Mouse (Mus musculus) spleen, postnatal 36 days (tissue): ENCODE measurements around the gene Cfap65.
A peak's percentile ranks its signal among the peaks of the same experiment; 100 is the strongest.

Source experiments
- DNase-seq, 2 experiments: peaks; one replicate each; pipeline ENCODE4 v3.0.0; 2022; ENCODE audit warnings: low spot score in 2 of 2, mixed read lengths in 1 of 2

Gene Cfap65

DNA sequence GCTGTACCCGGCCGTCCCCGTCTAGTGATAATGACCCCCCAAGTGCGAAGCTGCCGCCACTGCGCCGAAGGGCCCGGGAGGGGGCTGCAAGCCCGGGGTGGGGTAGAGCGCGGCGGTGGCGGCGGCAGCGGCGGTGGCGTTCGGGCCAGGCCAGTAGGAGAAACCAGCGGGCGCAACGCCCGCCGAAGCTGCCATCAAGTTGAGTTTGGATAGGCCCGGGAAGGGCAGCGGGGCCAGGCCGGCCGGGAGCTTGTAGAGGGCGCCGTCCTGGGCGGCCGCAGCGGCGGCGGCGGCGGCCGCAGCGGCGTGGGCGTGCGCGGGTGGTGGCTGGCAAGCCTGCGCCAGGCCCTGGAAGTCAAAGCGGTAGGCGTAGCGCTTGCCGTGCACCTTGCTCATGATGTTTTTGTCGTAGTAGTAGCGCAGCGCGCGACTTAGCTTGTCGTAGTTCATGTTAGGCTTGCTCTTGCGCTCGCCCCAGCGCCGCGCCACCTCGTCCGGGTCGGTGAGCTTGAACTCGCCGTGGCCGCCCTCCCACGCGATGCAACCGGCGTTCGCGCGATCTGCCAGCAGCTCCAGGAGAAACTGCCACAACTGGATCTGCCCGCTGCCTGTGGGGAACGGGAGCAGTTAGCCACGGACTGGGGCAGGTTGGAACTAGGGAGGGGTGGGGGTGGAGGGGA is 53.2 kb downstream of the Cfap65 start:
- DNase-seq = no peak

- peak; percentile 16 to 27 for DNase-seq
Observed at GRCm38 (mm10) chr1:74880785-74881360, 54.5 kb downstream of the Cfap65 start.

DNA sequence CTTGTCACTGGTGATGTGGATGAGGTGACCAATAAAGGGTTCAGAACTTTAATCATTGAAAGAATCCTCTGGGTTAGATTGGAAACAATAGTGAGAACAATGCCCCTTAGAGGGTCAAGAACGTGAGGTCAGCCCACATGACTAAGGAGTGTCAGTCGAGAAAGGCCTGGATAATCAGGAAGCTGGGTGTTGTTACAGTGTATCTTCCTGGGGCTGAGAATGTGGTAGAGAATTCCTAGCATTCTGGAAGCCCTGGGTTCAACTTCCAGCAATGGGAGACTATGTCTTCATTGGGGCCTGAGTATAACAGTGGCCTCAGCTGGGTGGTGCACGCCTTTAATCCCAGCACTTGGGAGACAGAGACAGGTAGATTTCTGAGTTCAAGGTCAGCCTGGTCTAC is 58.2 kb downstream of the Cfap65 start:
- no peak for DNase-seq

DNA sequence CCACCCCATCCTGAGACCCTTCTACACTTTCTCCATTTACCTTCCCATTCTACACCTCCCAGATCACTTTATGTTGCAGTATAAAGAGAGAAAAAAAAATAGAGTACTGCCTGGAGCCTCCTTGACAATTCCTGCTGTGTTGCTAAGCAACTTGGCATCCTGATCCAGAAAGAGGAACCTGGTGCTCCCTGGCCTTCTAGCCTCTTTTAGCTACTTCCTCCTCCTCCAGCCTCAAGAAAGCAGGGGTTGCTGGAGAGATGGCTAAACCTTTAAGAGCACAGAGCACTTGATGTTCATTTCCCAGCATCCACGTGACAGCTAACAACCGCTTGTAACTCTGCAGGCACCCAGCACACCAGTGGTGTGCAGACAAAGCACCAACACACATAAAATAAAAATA is 63.2 kb downstream of the Cfap65 start:
- no peak for DNase-seq

- no peak for DNase-seq
Observed at GRCm38 (mm10) chr1:74861783-74862182, 73.6 kb downstream of the Cfap65 start.

DNA sequence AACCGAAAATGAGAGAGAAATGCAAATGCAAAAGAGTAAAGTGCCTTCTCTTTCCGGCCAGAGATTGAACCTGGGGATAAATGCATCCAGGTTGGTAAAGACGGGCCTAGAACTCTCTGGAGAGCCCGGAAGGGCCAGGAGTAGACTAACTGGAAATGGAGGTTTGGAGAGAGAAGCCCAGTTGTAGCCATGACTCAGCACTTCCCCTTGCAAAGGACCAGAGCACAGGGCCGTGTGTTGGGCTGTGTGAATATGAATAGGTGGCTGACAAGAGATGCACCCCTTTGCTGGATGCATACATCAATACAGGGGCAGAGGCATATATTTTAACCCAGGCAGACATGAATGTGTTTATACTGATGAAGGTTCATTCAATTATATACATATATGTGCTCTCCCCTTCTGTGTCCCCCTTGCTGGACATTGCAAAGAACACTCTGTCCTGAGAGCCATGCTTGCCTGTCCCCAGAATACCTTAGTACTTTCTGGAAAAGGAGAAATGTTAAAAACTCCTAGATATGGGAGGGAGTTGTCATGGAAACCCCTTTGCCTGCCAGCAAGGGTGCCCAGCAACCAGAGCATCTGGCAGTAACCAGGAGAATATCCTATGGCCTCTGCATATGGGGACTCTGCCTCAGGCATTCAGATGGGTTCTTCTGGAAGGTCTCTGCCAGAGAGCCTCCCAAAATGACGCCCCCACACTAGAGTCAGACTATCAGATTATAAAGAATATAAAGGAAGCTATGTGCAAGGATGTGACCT is 76.0 kb downstream of the Cfap65 start:
- no peak for DNase-seq

DNA sequence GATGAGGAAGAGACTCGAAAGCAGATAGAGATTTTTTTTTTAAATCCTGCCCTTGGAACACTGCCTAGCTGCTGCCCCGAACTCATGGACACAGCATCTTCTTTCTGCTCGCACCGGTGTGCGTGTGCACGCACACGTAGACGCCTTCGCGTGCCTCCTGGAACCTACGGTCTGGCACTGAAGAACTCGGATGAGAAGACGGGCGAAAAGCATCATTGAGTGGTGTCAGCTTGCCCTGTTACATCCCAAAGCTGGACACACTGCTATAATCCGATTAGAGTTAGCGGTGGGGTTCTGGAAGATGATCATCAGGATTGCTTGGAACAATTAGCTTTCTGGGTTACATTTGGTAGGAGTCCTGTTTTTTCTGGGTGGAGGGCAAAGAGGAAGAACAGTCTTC is 76.6 kb downstream of the Cfap65 start:
- DNase-seq = no peak

DNA sequence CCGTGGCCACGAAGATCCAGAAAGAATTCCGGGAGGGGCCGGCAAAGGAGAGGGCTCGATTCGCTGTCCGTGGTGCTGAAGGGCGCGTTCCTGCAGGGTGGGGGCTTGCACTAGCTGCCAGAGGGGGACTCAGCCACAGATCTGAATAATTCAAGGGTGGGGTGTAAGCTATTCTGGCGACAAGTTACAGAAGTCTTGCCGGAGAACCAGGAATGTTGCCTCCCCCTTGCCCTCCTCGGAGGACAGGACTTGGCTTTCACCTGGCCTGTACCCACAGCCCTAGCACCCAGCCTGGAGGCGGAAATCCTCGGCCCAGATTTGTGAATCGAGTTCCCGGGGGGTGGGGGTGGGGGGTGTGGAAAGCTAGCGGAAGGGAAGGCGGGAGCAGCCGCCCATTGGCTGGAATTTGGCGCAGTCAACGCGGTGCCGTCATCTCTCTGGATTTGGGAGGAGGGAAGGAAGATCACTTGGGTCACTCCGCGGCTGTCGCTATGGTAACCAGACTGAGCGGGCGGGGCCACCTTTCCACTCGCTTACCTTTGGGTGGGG is 77.2 kb downstream of the Cfap65 start:
- no peak for DNase-seq

GRCm38 (mm10) chr1:74857677-74858076 is 77.7 kb downstream of the Cfap65 start:
- no peak for DNase-seq

- no peak for DNase-seq
Observed at GRCm38 (mm10) chr1:74857201-74857600, 78.2 kb downstream of the Cfap65 start.

DNA sequence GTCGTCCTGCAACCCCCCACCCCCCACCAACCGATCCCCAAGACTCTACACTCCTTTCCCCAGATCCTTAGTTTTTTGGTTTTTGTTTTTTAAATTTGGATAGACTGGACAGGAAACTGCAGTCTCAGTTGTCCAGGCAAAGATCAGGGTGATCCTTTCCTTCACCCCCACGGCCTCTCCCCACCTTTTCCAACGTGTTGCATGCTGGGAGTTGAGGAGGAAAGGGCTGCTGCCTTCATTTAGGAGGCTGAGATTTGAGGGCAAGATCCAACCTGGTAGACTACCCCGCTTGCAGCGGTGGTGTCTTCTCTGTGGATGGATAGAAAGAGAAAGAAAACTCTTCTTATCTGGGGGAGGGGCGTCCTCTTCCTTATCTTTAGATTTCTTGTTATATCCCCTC is 78.6 kb downstream of the Cfap65 start:
- DNase-seq = no peak

DNA sequence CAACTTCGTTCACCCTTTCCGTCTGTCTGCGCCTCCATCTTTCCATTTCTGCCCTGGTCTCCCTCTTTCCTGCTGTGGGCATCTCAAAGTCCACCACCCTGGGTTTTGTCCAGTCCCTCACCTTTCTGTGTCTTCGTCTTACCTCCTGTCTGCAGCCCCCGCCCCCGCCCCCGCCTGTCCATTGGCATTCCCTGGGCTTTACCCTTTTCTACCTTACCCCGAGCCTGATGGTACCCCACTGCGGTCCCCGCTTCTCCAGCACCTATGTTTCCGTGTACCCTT is 79.0 kb downstream of the Cfap65 start:
- no peak for DNase-seq

- no peak for DNase-seq
Observed at GRCm38 (mm10) chr1:74855651-74856438, 79.6 kb downstream of the Cfap65 start.

DNA sequence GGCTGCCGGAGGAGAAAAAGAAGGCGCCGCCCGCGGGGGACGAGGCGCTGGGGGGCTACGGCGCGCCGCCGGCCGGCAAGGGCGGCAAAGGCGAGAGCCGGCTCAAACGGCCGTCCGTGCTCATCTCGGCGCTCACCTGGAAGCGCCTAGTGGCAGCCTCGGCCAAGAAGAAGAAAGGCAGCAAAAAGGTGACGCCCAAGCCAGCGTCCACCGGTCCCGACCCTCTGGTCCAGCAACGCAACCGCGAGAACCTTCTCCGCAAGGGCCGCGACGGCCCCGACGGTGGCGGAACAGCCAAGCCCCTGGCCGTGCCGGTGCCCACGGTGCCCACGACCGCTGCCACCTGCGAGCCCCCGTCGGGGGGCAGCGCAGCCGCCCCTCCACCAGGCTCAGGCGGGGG is 80.2 kb downstream of the Cfap65 start:
- no peak for DNase-seq

GRCm38 (mm10) chr1:74854306-74855056 is 80.9 kb downstream of the Cfap65 start, which contains the start of gene Cdk5r2:
Gene Cdk5r2 (plus strand): TSS chr1:74854934.
- peak; percentile 71 to 76 for DNase-seq
